Mouse (Mus musculus) brain, embryonic 14.5 days (tissue): ENCODE data around the gene Acer3.

Source experiments
- CTCF ChIP-seq: fragments of 200-500 bp; IDR thresholded peaks from 2 replicates; pipeline ENCODE4 v1.5.1; 2012; ENCODE audit warnings: inconsistent platforms, mild to moderate bottlenecking, moderate library complexity, borderline replicate concordance; ENCODE audit not compliant: insufficient read depth, insufficient read length; ENCODE audit errors: extremely low read depth
- POLR2A ChIP-seq: fragments of 200-500 bp; IDR thresholded peaks from 2 replicates; pipeline ENCODE4 v1.6.1; 2012; ENCODE audit warnings: mild to moderate bottlenecking, inconsistent platforms, borderline replicate concordance; ENCODE audit not compliant: poor library complexity, insufficient read depth, insufficient read length, severe bottlenecking; ENCODE audit errors: extremely low read depth

DNA sequence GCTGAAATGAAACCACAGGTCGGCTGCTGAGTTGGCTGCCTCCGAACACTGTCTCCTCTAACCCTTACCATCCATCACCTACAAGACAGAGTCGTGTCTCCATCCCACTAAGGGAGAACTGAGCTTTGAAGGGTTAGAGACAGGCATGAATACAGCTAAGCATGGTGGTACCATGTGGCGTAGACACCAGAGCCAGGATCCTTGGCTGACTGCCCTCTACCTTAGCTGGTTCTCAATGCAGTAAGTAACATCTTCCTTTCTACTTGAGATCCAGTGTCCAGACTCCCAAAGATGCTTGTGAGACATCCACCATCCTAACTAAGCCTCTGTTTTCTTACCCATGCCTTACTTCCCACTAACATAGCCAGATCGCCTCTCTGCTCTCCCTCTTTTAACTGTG, 32.6 kb upstream of the Acer3 start:
- TF ChIP-seq CTCF (no peak), POLR2A (no peak)
